Mouse (Mus musculus) hindbrain, embryonic 15.5 days (tissue): ENCODE results near the gene Kit. TPM values are rescaled to one million over a fixed set of nuclear protein-coding genes. Genes with fewer than 3 reads are reported as not detected.

Source experiments
- ATAC-seq: fragments of 200-750 bp; cut with Nextera tagmentation; 2 replicates; pipeline ENCODE4 v1.8.0; 2017; ENCODE audit warnings: low read depth, moderate number of reproducible peaks, moderate TSS enrichment; ENCODE audit not compliant: low FRiP score
- H3K27ac ChIP-seq: fragments of 300-500 bp; sonication (generic); replicated peaks from 2 replicates; pipeline ENCODE4 v1.5.1; 2015; ENCODE audit warnings: mild to moderate bottlenecking, inconsistent platforms
- H3K27me3 ChIP-seq: fragments of 300-500 bp; sonication (generic); 2 replicates; pipeline ENCODE4 v1.6.1; 2015; ENCODE audit warnings: control low read depth, inconsistent platforms
- H3K36me3 ChIP-seq: fragments of 300-500 bp; sonication (generic); 2 replicates; pipeline ENCODE4 v1.6.1; 2015; ENCODE audit warnings: control low read depth, inconsistent platforms
- H3K4me1 ChIP-seq: fragments of 300-500 bp; sonication (generic); replicated peaks from 2 replicates; pipeline ENCODE4 v1.6.1; 2015; ENCODE audit warnings: control low read depth, inconsistent platforms
- H3K4me2 ChIP-seq: fragments of 300-500 bp; sonication (generic); 2 replicates; pipeline ENCODE4 v1.6.1; 2015; ENCODE audit warnings: moderate library complexity, mild to moderate bottlenecking, inconsistent platforms
- H3K4me3 ChIP-seq: fragments of 300-500 bp; sonication (generic); 2 replicates; pipeline ENCODE4 v1.5.1; 2015; ENCODE audit warnings: mild to moderate bottlenecking, inconsistent platforms
- H3K9ac ChIP-seq: fragments of 300-500 bp; sonication (generic); 2 replicates; pipeline ENCODE4 v1.6.1; 2015; ENCODE audit warnings: inconsistent platforms
- H3K9me3 ChIP-seq: fragments of 300-500 bp; sonication (generic); 2 replicates; pipeline ENCODE4 v1.6.1; 2016; ENCODE audit warnings: control low read depth, inconsistent platforms
- WGBS: fragments of 180-500 bp; shearing (Covaris S2); methylation state at CpG from one replicate; pipeline ENCODE4 v1.1.7; 2015; 5-methylcytosine and 5-hydroxymethylcytosine counted together
- polyA plus RNA-seq: library from polyadenylated mRNA; unstranded; fragments of >200 nt; fragmentation: Nextera tagmentation; extraction: Ambion mirVana; gene quantifications from 2 replicates; pipeline ENCODE4 v1.2.1, GENCODE M21; 2015

Kit gene
- polyA plus RNA-seq, 1 experiment from 2014 or later, result 56.1 TPM

GRCm38 (mm10) chr5:75699081-75699480 is 124.4 kb downstream of the Kit start:
- H3K4me2 ChIP-seq, result no peak overlapping the region
- H3K9ac ChIP-seq, result no peak overlapping the region
- no peaks in the 10 kb centered on the region for H3K27me3 ChIP-seq
- no peak overlapping the region for H3K27ac ChIP-seq
- no peaks in the 10 kb centered on the region for H3K36me3 ChIP-seq
- no peak overlapping the region for H3K4me3 ChIP-seq
- peaks cover 4% of the 10 kb centered on the region; the same call in 1 of the 2 replicates for H3K9me3 ChIP-seq
- ATAC-seq, result no peak
- H3K4me1 ChIP-seq, result no peaks in the 10 kb centered on the region
- WGBS, result 79% methylated on average over 7 of the region's 7 CpGs

- H3K9ac ChIP-seq, result no peak overlapping the region
- no peaks in the 10 kb centered on the region for H3K4me1 ChIP-seq
- no peak overlapping the region for H3K4me3 ChIP-seq
- no peaks in the 10 kb centered on the region for H3K36me3 ChIP-seq
- H3K4me2 ChIP-seq, result no peak overlapping the region
- peaks cover 4% of the 10 kb centered on the region; the same call in 1 of the 2 replicates for H3K9me3 ChIP-seq
- 49% methylated on average over 9 of the region's 9 CpGs for WGBS
- no peaks in the 10 kb centered on the region for H3K27me3 ChIP-seq
- H3K27ac ChIP-seq, result no peak overlapping the region
- no peak for ATAC-seq
These were observed 124.8 kb downstream of the Kit start for GRCm38 (mm10) chr5:75699516-75699915.

- Histone ChIP-seq H3K9ac (no peak overlapping the region), H3K4me1 (no peaks in the 10 kb centered on the region), H3K27me3 (no peaks in the 10 kb centered on the region), H3K4me3 (no peak overlapping the region), H3K4me2 (no peak overlapping the region), H3K9me3 (peaks cover 4% of the 10 kb centered on the region; the same call in 1 of the 2 replicates), H3K36me3 (no peaks in the 10 kb centered on the region), H3K27ac (no peak overlapping the region)
- ATAC-seq, result no peak
- 73% methylated on average over 12 of the region's 12 CpGs for WGBS
These were observed 126.9 kb downstream of the Kit start for GRCm38 (mm10) chr5:75701662-75702061.

- Histone ChIP-seq H3K27ac (no peak overlapping the region), H3K27me3 (no peaks in the 10 kb centered on the region), H3K4me1 (no peaks in the 10 kb centered on the region), H3K9me3 (peaks cover 4% of the 10 kb centered on the region; the same call in 1 of the 2 replicates), H3K4me2 (no peak overlapping the region), H3K9ac (no peak overlapping the region), H3K4me3 (no peak overlapping the region), H3K36me3 (no peaks in the 10 kb centered on the region)
- 87% methylated on average over 8 of the region's 8 CpGs for WGBS
- no peak for ATAC-seq
These were observed 127.4 kb downstream of the Kit start for GRCm38 (mm10) chr5:75702080-75702479.

GRCm38 (mm10) chr5:75704584-75705175 is 130.0 kb downstream of the Kit start:
- Histone ChIP-seq H3K4me1 (no peaks in the 10 kb centered on the region), H3K27me3 (no peaks in the 10 kb centered on the region), H3K4me2 (no peak overlapping the region), H3K4me3 (no peak overlapping the region), H3K9ac (no peak overlapping the region), H3K27ac (no peak overlapping the region), H3K36me3 (no peaks in the 10 kb centered on the region), H3K9me3 (peaks cover 4% of the 10 kb centered on the region; the same call in 1 of the 2 replicates)
- 87% methylated on average over 7 of the region's 7 CpGs for whole genome bisulfite sequencing
- no peak for ATAC-seq

GRCm38 (mm10) chr5:75705421-75705820 is 130.7 kb downstream of the Kit start:
- WGBS, result 96% methylated on average over 1 of the region's 1 CpGs

More at GRCm38 (mm10) chr5:75705421-75705820, 130.7 kb downstream of the Kit start:
- no peak overlapping the region for H3K4me3 ChIP-seq
- no peak overlapping the region for H3K4me2 ChIP-seq
- no peak for ATAC-seq
- no peak overlapping the region for H3K9ac ChIP-seq
- no peaks in the 10 kb centered on the region for H3K4me1 ChIP-seq
- peaks cover 4% of the 10 kb centered on the region; the same call in 1 of the 2 replicates for H3K9me3 ChIP-seq
- H3K27ac ChIP-seq, result no peak overlapping the region
- H3K36me3 ChIP-seq, result no peaks in the 10 kb centered on the region
- H3K27me3 ChIP-seq, result no peaks in the 10 kb centered on the region
